Mouse (Mus musculus) CH12.LX (cell line): ENCODE measurements around the gene Clk1. TPM values are rescaled to one million over a fixed set of nuclear protein-coding genes. Genes with fewer than 3 reads are reported as not detected.

Experiments
- DNase-seq: peaks from one replicate; pipeline ENCODE4 v3.0.0-alpha.2; 2013; ENCODE audit errors: extremely low read depth
- H3K27ac ChIP-seq: 2 replicates; pipeline ENCODE4 v1.5.1; 2012; ENCODE audit warnings: low read depth, mild to moderate bottlenecking, control low read depth, moderate library complexity; ENCODE audit not compliant: insufficient read depth
- H3K27me3 ChIP-seq: replicated peaks from 2 replicates; pipeline ENCODE3; 2012; ENCODE audit warnings: inconsistent platforms
- H3K36me3 ChIP-seq, 2 experiments: replicated peaks in 1 of 2; 2 replicates each; pipeline versions ENCODE3 to v1.6.1; 2012; ENCODE audit warnings: inconsistent platforms in 1 of 2, low read length in 1 of 2, mild to moderate bottlenecking in 1 of 2, mixed read lengths in 1 of 2, moderate library complexity in 1 of 2; ENCODE audit not compliant: control insufficient read depth in 1 of 2, insufficient read depth in 1 of 2
- H3K4me1 ChIP-seq, 2 experiments: 2 replicates each; pipeline ENCODE4 v1.6.1; 2012; ENCODE audit warnings: inconsistent platforms in 1 of 2, moderate library complexity in 1 of 2; ENCODE audit not compliant: insufficient read depth in 2 of 2, control insufficient read depth in 1 of 2
- H3K4me2 ChIP-seq: 2 replicates; pipeline ENCODE4 v1.6.1; 2012; ENCODE audit warnings: low read depth, mild to moderate bottlenecking, control low read depth; ENCODE audit not compliant: poor library complexity, insufficient read depth, severe bottlenecking
- H3K4me3 ChIP-seq, 3 experiments: fragments of 150-350 bp in 1 of 3; sonication (generic) in 1 of 3; replicated peaks in 1 of 3; 2 replicates each; pipeline versions ENCODE3 to v1.5.1; 2011 to 2012; ENCODE audit warnings: low read depth in 2 of 3, low read length in 2 of 3, mild to moderate bottlenecking in 2 of 3, moderate library complexity in 2 of 3, control low read depth in 1 of 3, improper control_type of control experiment in 1 of 3, inconsistent platforms in 1 of 3, mixed read lengths in 1 of 3; ENCODE audit not compliant: poor library complexity in 1 of 3
- H3K79me2 ChIP-seq: replicated peaks from 2 replicates; pipeline ENCODE4 v1.6.1; 2012; ENCODE audit warnings: mild to moderate bottlenecking, moderate library complexity; ENCODE audit not compliant: control insufficient read depth, poor library complexity, insufficient read depth, severe bottlenecking; ENCODE audit errors: extremely low read depth
- H3K9ac ChIP-seq: 2 replicates; pipeline ENCODE4 v1.6.1; 2012; ENCODE audit warnings: low read depth, mild to moderate bottlenecking, control low read depth, moderate library complexity; ENCODE audit not compliant: insufficient read depth
- H3K9me3 ChIP-seq: replicated peaks from 2 replicates; pipeline ENCODE3; 2012; ENCODE audit warnings: low read length, inconsistent platforms, mixed read lengths
- BHLHE40 ChIP-seq: IDR thresholded peaks from 2 replicates; pipeline ENCODE4 v1.6.1; 2011; ENCODE audit warnings: mild to moderate bottlenecking, low read depth, low read length, improper control_type of control experiment
- CHD1 ChIP-seq: IDR thresholded peaks from 2 replicates; pipeline ENCODE4 v1.6.1; 2012; ENCODE audit warnings: low read depth, low read length, improper control_type of control experiment, inconsistent platforms
- CHD2 ChIP-seq: IDR thresholded peaks from 2 replicates; pipeline ENCODE4 v1.6.1; 2011; ENCODE audit warnings: low read length, improper control_type of control experiment
- CTCF ChIP-seq, 2 experiments: IDR thresholded peaks in 1 of 2; conservative IDR thresholded peaks in 1 of 2; 2 replicates each; pipeline ENCODE4 v1.5.1; 2011 to 2012; ENCODE audit warnings: low read depth in 2 of 2, low read length in 2 of 2, improper control_type of control experiment in 1 of 2, inconsistent platforms in 1 of 2, mild to moderate bottlenecking in 1 of 2, moderate library complexity in 1 of 2
- ELF1 ChIP-seq: IDR thresholded peaks from 2 replicates; pipeline ENCODE4 v1.6.1; 2014; ENCODE audit warnings: low read depth, mild to moderate bottlenecking, inconsistent platforms, low read length, improper control_type of control experiment
- GABPA ChIP-seq: IDR thresholded peaks from 2 replicates; pipeline ENCODE4 v1.6.1; 2012; ENCODE audit warnings: low read depth, low read length, improper control_type of control experiment, inconsistent platforms; ENCODE audit not compliant: insufficient replicate concordance
- HCFC1 ChIP-seq: IDR thresholded peaks from 2 replicates; pipeline ENCODE4 v1.6.1; 2012; ENCODE audit warnings: low read depth, mild to moderate bottlenecking, inconsistent platforms, low read length, improper control_type of control experiment
- JUND ChIP-seq: conservative IDR thresholded peaks from 2 replicates; pipeline ENCODE4 v1.6.1; 2011; ENCODE audit warnings: low read depth, low read length, improper control_type of control experiment
- KAT2A ChIP-seq: IDR thresholded peaks from 2 replicates; pipeline ENCODE4 v1.6.1; 2012; ENCODE audit warnings: low read length, improper control_type of control experiment, inconsistent platforms; ENCODE audit not compliant: insufficient replicate concordance
- MAZ ChIP-seq: IDR thresholded peaks from 2 replicates; pipeline ENCODE4 v1.6.1; 2012; ENCODE audit warnings: low read depth, mild to moderate bottlenecking, inconsistent platforms, low read length, improper control_type of control experiment, moderate library complexity
- MEF2A ChIP-seq: IDR thresholded peaks from 2 replicates; pipeline ENCODE4 v1.6.1; 2014; ENCODE audit warnings: low read depth, mild to moderate bottlenecking, inconsistent platforms, low read length, improper control_type of control experiment, borderline replicate concordance
- MYC ChIP-seq: IDR thresholded peaks from 2 replicates; pipeline ENCODE4 v1.6.1; 2011; ENCODE audit warnings: low read depth, mild to moderate bottlenecking, improper control_type of control experiment, low read length
- NELFE ChIP-seq: IDR thresholded peaks from 2 replicates; pipeline ENCODE4 v1.6.1; 2011; ENCODE audit warnings: low read depth, low read length, improper control_type of control experiment
- POLR2A ChIP-seq: IDR thresholded peaks from 2 replicates; pipeline ENCODE4 v1.6.1; 2011; ENCODE audit warnings: low read depth, mild to moderate bottlenecking, improper control_type of control experiment, low read length
- POLR2AphosphoS2 ChIP-seq: IDR thresholded peaks from 2 replicates; pipeline ENCODE4 v1.6.1; 2011; ENCODE audit warnings: low read depth, low read length, improper control_type of control experiment
- RCOR1 ChIP-seq: conservative IDR thresholded peaks from 2 replicates; pipeline ENCODE4 v1.6.1; 2012; ENCODE audit warnings: low read depth, mild to moderate bottlenecking, inconsistent platforms, low read length, improper control_type of control experiment
- SIN3A ChIP-seq: IDR thresholded peaks from 2 replicates; pipeline ENCODE4 v1.6.1; 2012; ENCODE audit warnings: low read length, improper control_type of control experiment, inconsistent platforms
- SMC3 ChIP-seq: IDR thresholded peaks from 2 replicates; pipeline ENCODE4 v1.6.1; 2011; ENCODE audit warnings: low read depth, low read length, improper control_type of control experiment
- TBP ChIP-seq: conservative IDR thresholded peaks from 2 replicates; pipeline ENCODE4 v1.6.1; 2011; ENCODE audit warnings: low read depth, low read length, improper control_type of control experiment
- TCF12 ChIP-seq: IDR thresholded peaks from 2 replicates; pipeline ENCODE4 v1.6.1; 2014; ENCODE audit warnings: low read depth, mild to moderate bottlenecking, inconsistent platforms, low read length, improper control_type of control experiment
- UBTF ChIP-seq: IDR thresholded peaks from 2 replicates; pipeline ENCODE4 v1.6.1; 2012; ENCODE audit warnings: low read depth, mild to moderate bottlenecking, inconsistent platforms, low read length, improper control_type of control experiment, moderate library complexity
- ZMIZ1 ChIP-seq: IDR thresholded peaks from 2 replicates; pipeline ENCODE4 v1.6.1; 2012; ENCODE audit warnings: low read depth, mild to moderate bottlenecking, inconsistent platforms, low read length, improper control_type of control experiment
- dilution Hi-C: fragments of 300-500 bp; cut with MboI; formaldehyde crosslinking; loops from 2 replicates; pipeline ENCODE4 v1.14.3; 2020; ENCODE audit warnings: low sequenced_read_pairs; ENCODE audit not compliant: extremely low pct_unique_long_range_greater_than_20kb, extremely low pct_ligation_motif_present
- in situ Hi-C: fragments of 300-500 bp; cut with MboI; formaldehyde crosslinking; loops from 3 replicates; pipeline ENCODE4 v1.14.3; 2019; ENCODE audit warnings: low sequenced_read_pairs, low pct_ligation_motif_present, low pct_unique_long_range_greater_than_20kb, mixed read lengths
- polyA plus RNA-seq: library from polyadenylated mRNA; unstranded; fragments of >175 nt; gene quantifications from 2 replicates; pipeline ENCODE4 v1.2.1, GENCODE M21; 2012; ENCODE audit warnings: low read depth; ENCODE audit not compliant: insufficient read length
- total RNA-seq, 2 experiments: library from RNA; depleted of rRNA; stranded (reverse); fragments of 300-350 nt in 1 of 2; fragments of >200 nt in 1 of 2; gene quantifications; 2 replicates each; pipeline ENCODE4 v1.2.3; 2012 to 2014

The Clk1 gene
- total and polyA plus RNA-seq, 3 experiments, result 107 to 209 (median 119) TPM

DNA sequence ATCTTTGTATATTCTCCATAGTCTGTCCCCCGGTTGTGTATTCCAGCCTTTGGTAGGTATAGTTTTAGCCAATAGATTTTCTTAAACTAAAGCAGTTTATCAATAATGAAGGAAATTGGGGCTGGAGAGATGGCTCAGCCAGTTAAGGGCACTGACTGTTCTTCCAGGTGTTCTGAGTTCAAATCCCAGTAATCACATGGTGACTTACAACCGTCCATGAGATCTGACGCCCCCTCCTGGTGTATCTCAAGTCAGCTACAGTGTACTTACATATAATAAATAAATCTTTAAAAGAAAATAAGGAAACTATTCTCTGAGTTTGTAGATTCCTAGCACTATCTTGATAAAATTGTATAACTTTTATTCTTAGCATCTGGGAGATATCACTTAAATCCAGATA, 28.5 kb downstream of the Clk1 start:
- H3K9me3 ChIP-seq, result no peaks in the 10 kb centered on the region
- H3K27me3 ChIP-seq, result no peaks in the 10 kb centered on the region
- dilution Hi-C loops (no loop called here), in situ Hi-C loops (no loop called here)
- TF ChIP-seq CTCF (conservative IDR thresholded peaks at IDR 0.05 in 1 of 2, IDR thresholded peaks at IDR 0.05 in 1 of 2; ENCODE audit: low read depth in 2 of 2, low read length in 2 of 2) (0 out of 4 replicates have a peak, but pooled peaks of 1 of the 2 experiments have one; percentile 3), RCOR1 (no peak)
- peaks cover 4 to 27% of the 10 kb centered on the region in 2 experiments; a peak in 3 of 4 replicates for H3K4me1 ChIP-seq
- no peak overlapping the region for H3K4me3 ChIP-seq
- H3K36me3 ChIP-seq, result peaks cover 35 to 55% of the 10 kb centered on the region in 2 experiments
- no peak overlapping the region for H3K9ac ChIP-seq
- no peak overlapping the region for H3K27ac ChIP-seq
- peaks cover 57% of the 10 kb centered on the region for H3K79me2 ChIP-seq
- no peak for DNase-seq
- no peak overlapping the region for H3K4me2 ChIP-seq

GRCm38 (mm10) chr1:58393284-58394195, 30.3 kb downstream of the Clk1 start:
- Histone ChIP-seq H3K4me1 (peaks cover 4 to 27% of the 10 kb centered on the region in 2 experiments; a peak in 3 of 4 replicates), H3K4me3 (peak overlapping the region; percentile 80 to 91 (median 80)), H3K36me3 (peaks cover 23 to 36% of the 10 kb centered on the region in 2 experiments), H3K9ac (peak overlapping the region; percentile 94), H3K27ac (peak overlapping the region; percentile 64), H3K9me3 (no peaks in the 10 kb centered on the region), H3K79me2 (peaks cover 50% of the 10 kb centered on the region), H3K27me3 (no peaks in the 10 kb centered on the region), H3K4me2 (peak overlapping the region; percentile 73)
- DNase-seq, result no peak
- in situ Hi-C loops (no loop called here), dilution Hi-C loops (no loop called here)
- TF ChIP-seq TBP (no peak), BHLHE40 (peak; percentile 71)

GRCm38 (mm10) chr1:58392652-58393283, 31.1 kb downstream of the Clk1 start, which contains the start of gene Bzw1:
Gene Bzw1, plus strand, starts transcription at chr1:58392898.
- Histone ChIP-seq H3K4me1 (peaks cover 4 to 27% of the 10 kb centered on the region in 2 experiments; a peak in 3 of 4 replicates), H3K4me3 (peak within 1 kb of the TSS; percentile 80 to 91 (median 80)), H3K27me3 (no peaks in the 10 kb centered on the region), H3K4me2 (peak within 1 kb of the TSS; percentile 96), H3K9ac (peak within 1 kb of the TSS; percentile 98), H3K79me2 (peaks cover 42% of the 10 kb centered on the region), H3K27ac (peak within 1 kb of the TSS; percentile 78), H3K36me3 (peaks cover 20 to 29% of the 10 kb centered on the region in 2 experiments), H3K9me3 (no peaks in the 10 kb centered on the region)
- DNase-seq, result peak; percentile 91
- in situ Hi-C loops (no loop called here), dilution Hi-C loops (no loop called here)
- peak; percentile 94 for TF ChIP-seq MAZ
- no peak for TF ChIP-seq SMC3
- TF ChIP-seq SIN3A, result peak; percentile 81
- no peak for TF ChIP-seq RCOR1
- TF ChIP-seq UBTF, result 0 out of 2 replicates have a peak, but pooled peaks have one; percentile 69
- TF ChIP-seq NELFE, result peak; percentile 52
- peak; percentile 99 for TF ChIP-seq CHD2
- no peak for TF ChIP-seq JUND
- TF ChIP-seq TCF12, result peak; percentile 78; the same call in 1 of the 2 replicates
- no peak for TF ChIP-seq GABPA
- TF ChIP-seq POLR2AphosphoS2, result peak; percentile 86; the same call in 1 of the 2 replicates
- TF ChIP-seq ZMIZ1, result peak; percentile 92
- peak; percentile 99 for TF ChIP-seq CHD1
- peak; percentile 83 for TF ChIP-seq HCFC1
- peak; percentile 82; the same call in 1 of the 2 replicates for TF ChIP-seq ELF1
- TF ChIP-seq BHLHE40, result no peak
- no peak for TF ChIP-seq MYC
- 0 out of 2 replicates have a peak, but pooled peaks have one; percentile 18 for TF ChIP-seq KAT2A
- TF ChIP-seq POLR2A, result peak; percentile 88
- TF ChIP-seq MEF2A, result 0 out of 2 replicates have a peak, but pooled peaks have one; percentile 37
